Mouse (Mus musculus) CH12.LX (cell line): ENCODE results near the gene Catsper1. TPM values are rescaled to one million over a fixed set of nuclear protein-coding genes. Genes with fewer than 3 reads are reported as not detected.

Experiments used
- DNase-seq: peaks from one replicate; pipeline ENCODE4 v3.0.0-alpha.2; 2013; ENCODE audit errors: extremely low read depth
- H3K27ac ChIP-seq: 2 replicates; pipeline ENCODE4 v1.5.1; 2012; ENCODE audit warnings: low read depth, mild to moderate bottlenecking, control low read depth, moderate library complexity; ENCODE audit not compliant: insufficient read depth
- H3K27me3 ChIP-seq: replicated peaks from 2 replicates; pipeline ENCODE3; 2012; ENCODE audit warnings: inconsistent platforms
- H3K36me3 ChIP-seq, 2 experiments: replicated peaks in 1 of 2; 2 replicates each; pipeline versions ENCODE3 to v1.6.1; 2012; ENCODE audit warnings: inconsistent platforms in 1 of 2, low read length in 1 of 2, mild to moderate bottlenecking in 1 of 2, mixed read lengths in 1 of 2, moderate library complexity in 1 of 2; ENCODE audit not compliant: control insufficient read depth in 1 of 2, insufficient read depth in 1 of 2
- H3K4me1 ChIP-seq, 2 experiments: 2 replicates each; pipeline ENCODE4 v1.6.1; 2012; ENCODE audit warnings: inconsistent platforms in 1 of 2, moderate library complexity in 1 of 2; ENCODE audit not compliant: insufficient read depth in 2 of 2, control insufficient read depth in 1 of 2
- H3K4me2 ChIP-seq: 2 replicates; pipeline ENCODE4 v1.6.1; 2012; ENCODE audit warnings: low read depth, mild to moderate bottlenecking, control low read depth; ENCODE audit not compliant: poor library complexity, insufficient read depth, severe bottlenecking
- H3K4me3 ChIP-seq, 3 experiments: fragments of 150-350 bp in 1 of 3; sonication (generic) in 1 of 3; replicated peaks in 1 of 3; 2 replicates each; pipeline versions ENCODE3 to v1.5.1; 2011 to 2012; ENCODE audit warnings: low read depth in 2 of 3, low read length in 2 of 3, mild to moderate bottlenecking in 2 of 3, moderate library complexity in 2 of 3, control low read depth in 1 of 3, improper control_type of control experiment in 1 of 3, inconsistent platforms in 1 of 3, mixed read lengths in 1 of 3; ENCODE audit not compliant: poor library complexity in 1 of 3
- H3K79me2 ChIP-seq: replicated peaks from 2 replicates; pipeline ENCODE4 v1.6.1; 2012; ENCODE audit warnings: mild to moderate bottlenecking, moderate library complexity; ENCODE audit not compliant: control insufficient read depth, poor library complexity, insufficient read depth, severe bottlenecking; ENCODE audit errors: extremely low read depth
- H3K9ac ChIP-seq: 2 replicates; pipeline ENCODE4 v1.6.1; 2012; ENCODE audit warnings: low read depth, mild to moderate bottlenecking, control low read depth, moderate library complexity; ENCODE audit not compliant: insufficient read depth
- H3K9me3 ChIP-seq: replicated peaks from 2 replicates; pipeline ENCODE3; 2012; ENCODE audit warnings: low read length, inconsistent platforms, mixed read lengths
- CHD1 ChIP-seq: IDR thresholded peaks from 2 replicates; pipeline ENCODE4 v1.6.1; 2012; ENCODE audit warnings: low read depth, low read length, improper control_type of control experiment, inconsistent platforms
- CTCF ChIP-seq, 2 experiments: IDR thresholded peaks in 1 of 2; conservative IDR thresholded peaks in 1 of 2; 2 replicates each; pipeline ENCODE4 v1.5.1; 2011 to 2012; ENCODE audit warnings: low read depth in 2 of 2, low read length in 2 of 2, improper control_type of control experiment in 1 of 2, inconsistent platforms in 1 of 2, mild to moderate bottlenecking in 1 of 2, moderate library complexity in 1 of 2
- EP300 ChIP-seq: IDR thresholded peaks from 2 replicates; pipeline ENCODE4 v1.6.1; 2011; ENCODE audit warnings: low read length, improper control_type of control experiment
- HCFC1 ChIP-seq: IDR thresholded peaks from 2 replicates; pipeline ENCODE4 v1.6.1; 2012; ENCODE audit warnings: low read depth, mild to moderate bottlenecking, inconsistent platforms, low read length, improper control_type of control experiment
- JUND ChIP-seq: conservative IDR thresholded peaks from 2 replicates; pipeline ENCODE4 v1.6.1; 2011; ENCODE audit warnings: low read depth, low read length, improper control_type of control experiment
- MAX ChIP-seq: IDR thresholded peaks from 2 replicates; pipeline ENCODE4 v1.6.1; 2011; ENCODE audit warnings: low read length, improper control_type of control experiment
- MAZ ChIP-seq: IDR thresholded peaks from 2 replicates; pipeline ENCODE4 v1.6.1; 2012; ENCODE audit warnings: low read depth, mild to moderate bottlenecking, inconsistent platforms, low read length, improper control_type of control experiment, moderate library complexity
- MEF2A ChIP-seq: IDR thresholded peaks from 2 replicates; pipeline ENCODE4 v1.6.1; 2014; ENCODE audit warnings: low read depth, mild to moderate bottlenecking, inconsistent platforms, low read length, improper control_type of control experiment, borderline replicate concordance
- MXI1 ChIP-seq: IDR thresholded peaks from 2 replicates; pipeline ENCODE4 v1.6.1; 2011; ENCODE audit warnings: mild to moderate bottlenecking, low read depth, low read length, improper control_type of control experiment
- NRF1 ChIP-seq: IDR thresholded peaks from 2 replicates; pipeline ENCODE4 v1.6.1; 2014; ENCODE audit warnings: low read depth, mild to moderate bottlenecking, inconsistent platforms, low read length, improper control_type of control experiment, moderate library complexity
- RAD21 ChIP-seq: IDR thresholded peaks from 2 replicates; pipeline ENCODE4 v1.6.1; 2011; ENCODE audit warnings: low read depth, mild to moderate bottlenecking, low read length, improper control_type of control experiment, moderate library complexity
- RCOR1 ChIP-seq: conservative IDR thresholded peaks from 2 replicates; pipeline ENCODE4 v1.6.1; 2012; ENCODE audit warnings: low read depth, mild to moderate bottlenecking, inconsistent platforms, low read length, improper control_type of control experiment
- TCF12 ChIP-seq: IDR thresholded peaks from 2 replicates; pipeline ENCODE4 v1.6.1; 2014; ENCODE audit warnings: low read depth, mild to moderate bottlenecking, inconsistent platforms, low read length, improper control_type of control experiment
- UBTF ChIP-seq: IDR thresholded peaks from 2 replicates; pipeline ENCODE4 v1.6.1; 2012; ENCODE audit warnings: low read depth, mild to moderate bottlenecking, inconsistent platforms, low read length, improper control_type of control experiment, moderate library complexity
- USF1 ChIP-seq: IDR thresholded peaks from 2 replicates; pipeline ENCODE4 v1.6.1; 2014; ENCODE audit warnings: low read depth, mild to moderate bottlenecking, inconsistent platforms, low read length, improper control_type of control experiment
- ZMIZ1 ChIP-seq: IDR thresholded peaks from 2 replicates; pipeline ENCODE4 v1.6.1; 2012; ENCODE audit warnings: low read depth, mild to moderate bottlenecking, inconsistent platforms, low read length, improper control_type of control experiment
- dilution Hi-C: fragments of 300-500 bp; cut with MboI; formaldehyde crosslinking; loops from 2 replicates; pipeline ENCODE4 v1.14.3; 2020; ENCODE audit warnings: low sequenced_read_pairs; ENCODE audit not compliant: extremely low pct_unique_long_range_greater_than_20kb, extremely low pct_ligation_motif_present
- in situ Hi-C: fragments of 300-500 bp; cut with MboI; formaldehyde crosslinking; loops from 3 replicates; pipeline ENCODE4 v1.14.3; 2019; ENCODE audit warnings: low sequenced_read_pairs, low pct_ligation_motif_present, low pct_unique_long_range_greater_than_20kb, mixed read lengths
- polyA plus RNA-seq: library from polyadenylated mRNA; unstranded; fragments of >175 nt; gene quantifications from 2 replicates; pipeline ENCODE4 v1.2.1, GENCODE M21; 2012; ENCODE audit warnings: low read depth; ENCODE audit not compliant: insufficient read length
- total RNA-seq, 2 experiments: library from RNA; depleted of rRNA; stranded (reverse); fragments of 300-350 nt in 1 of 2; fragments of >200 nt in 1 of 2; gene quantifications; 2 replicates each; pipeline ENCODE4 v1.2.3; 2012 to 2014

Gene Catsper1
- total and polyA plus RNA-seq, 3 experiments = not detected

GRCm38 (mm10) chr19:5353609-5354008 lies 18.1 kb downstream of the Catsper1 start:
- TF ChIP-seq HCFC1 (no peak), CHD1 (no peak), RAD21 (no peak), JUND (no peak), MXI1 (no peak), EP300 (no peak), RCOR1 (no peak), TCF12 (no peak), NRF1 (no peak), USF1 (no peak), CTCF (conservative IDR thresholded peaks at IDR 0.05 in 1 of 2, IDR thresholded peaks at IDR 0.05 in 1 of 2; ENCODE audit: low read depth in 2 of 2, low read length in 2 of 2) (no peak), MAX (no peak), MEF2A (no peak), UBTF (no peak), MAZ (no peak)
- no peak overlapping the region for H3K27ac ChIP-seq
- no peaks in the 10 kb centered on the region for H3K36me3 ChIP-seq
- H3K9ac ChIP-seq = no peak overlapping the region
- dilution Hi-C loops (no loop called here), in situ Hi-C loops (no loop called here)
- H3K27me3 ChIP-seq = no peaks in the 10 kb centered on the region
- peaks cover 0 to 7% of the 10 kb centered on the region in 2 experiments; a peak in 2 of 4 replicates for H3K4me1 ChIP-seq
- no peak for DNase-seq
- no peak overlapping the region for H3K4me3 ChIP-seq
- no peaks in the 10 kb centered on the region for H3K9me3 ChIP-seq
- no peak overlapping the region for H3K4me2 ChIP-seq
- H3K79me2 ChIP-seq = no peaks in the 10 kb centered on the region

GRCm38 (mm10) chr19:5356080-5356479 lies 20.5 kb downstream of the Catsper1 start:
- dilution Hi-C loops = no loop called here
- no peak overlapping the region for H3K4me2 ChIP-seq
- H3K4me3 ChIP-seq = no peak overlapping the region
- peaks cover 7 to 19% of the 10 kb centered on the region in 2 experiments for H3K4me1 ChIP-seq
- TF ChIP-seq ZMIZ1 = no peak
- no peak for TF ChIP-seq HCFC1
- TF ChIP-seq, all 38 proteins: peak for 0
- Histone ChIP-seq H3K79me2 (no peaks in the 10 kb centered on the region), H3K27ac (no peak overlapping the region), H3K36me3 (peaks cover 0 to 5% of the 10 kb centered on the region in 2 experiments), H3K27me3 (no peaks in the 10 kb centered on the region), H3K9me3 (no peaks in the 10 kb centered on the region), H3K9ac (no peak overlapping the region)
- in situ Hi-C loops = no loop called here
- peak; percentile 31 for DNase-seq
